Mouse (Mus musculus) C2C12 (cell line): ENCODE measurements around the gene Tmx1.

Source experiments
- CTCF ChIP-seq: IDR thresholded peaks from one replicate; pipeline ENCODE4 v1.5.1; 2011; ENCODE audit not compliant: control insufficient read depth, insufficient read depth, insufficient read length
- FOSL1 ChIP-seq: IDR thresholded peaks from one replicate; pipeline ENCODE4 v1.8.0; 2011; ENCODE audit warnings: mild to moderate bottlenecking, low read length; ENCODE audit not compliant: poor library complexity, insufficient read depth, severe bottlenecking
- MAX ChIP-seq: IDR thresholded peaks from one replicate; pipeline ENCODE4 v1.6.1; 2011; ENCODE audit warnings: mild to moderate bottlenecking, control low read depth
- USF1 ChIP-seq: IDR thresholded peaks from one replicate; pipeline ENCODE4 v1.6.1; 2011; ENCODE audit warnings: low read depth, mild to moderate bottlenecking, control low read depth, moderate library complexity

GRCm38 (mm10) chr12:70451533-70451932 lies 1.4 kb upstream of the Tmx1 start:
- no peak for TF ChIP-seq CTCF
- TF ChIP-seq USF1 = no peak
- no peak for TF ChIP-seq MAX
- no peak for TF ChIP-seq FOSL1
